Mouse (Mus musculus): ENCODE data around the gene Nrf1.

DNA sequence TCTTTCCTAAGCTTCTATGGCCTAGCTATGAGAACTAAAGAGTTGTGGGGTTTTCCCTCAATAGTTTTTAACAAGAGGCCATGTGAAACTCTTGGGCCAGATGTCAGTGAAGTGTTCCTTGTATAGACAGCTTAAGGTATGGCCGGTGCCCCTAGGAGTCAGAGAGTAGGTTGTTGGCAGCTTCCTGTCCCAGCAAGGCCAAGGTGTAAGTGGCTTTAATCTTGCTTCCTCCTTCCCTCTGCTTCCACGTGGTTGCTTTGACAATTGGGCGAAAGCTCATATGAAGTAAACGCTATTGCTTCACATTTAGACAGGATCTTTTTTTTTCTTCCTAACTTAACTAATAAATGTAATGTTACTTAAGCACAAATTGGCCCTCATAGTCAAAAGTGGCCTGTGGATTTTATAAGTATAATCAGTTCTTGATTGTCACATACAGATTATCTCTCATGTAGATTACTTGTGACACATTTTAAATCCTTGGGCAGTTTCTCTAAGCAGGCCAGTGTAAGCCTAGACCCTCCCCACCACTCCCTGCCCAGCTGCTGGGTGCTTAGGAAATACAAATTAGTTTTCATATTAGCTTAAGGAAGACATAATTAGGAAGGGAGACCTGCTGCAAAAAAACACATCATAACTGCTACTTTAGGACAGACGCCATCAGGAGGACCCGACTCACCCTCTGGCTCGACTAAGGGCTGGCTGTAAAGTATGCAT is 91.7 kb downstream of the Nrf1 start:
- TF ChIP-seq CTCF (IDR thresholded peaks at IDR 0.05; ENCODE audit: low read depth, low read length) (no peak), POLR2A (IDR thresholded peaks at IDR 0.05; ENCODE audit: extremely low read depth, insufficient read depth, low read length) (no peak)
